Mouse (Mus musculus): Measurements from ENCODE around the gene Osbpl9.

Osbpl9 gene

DNA sequence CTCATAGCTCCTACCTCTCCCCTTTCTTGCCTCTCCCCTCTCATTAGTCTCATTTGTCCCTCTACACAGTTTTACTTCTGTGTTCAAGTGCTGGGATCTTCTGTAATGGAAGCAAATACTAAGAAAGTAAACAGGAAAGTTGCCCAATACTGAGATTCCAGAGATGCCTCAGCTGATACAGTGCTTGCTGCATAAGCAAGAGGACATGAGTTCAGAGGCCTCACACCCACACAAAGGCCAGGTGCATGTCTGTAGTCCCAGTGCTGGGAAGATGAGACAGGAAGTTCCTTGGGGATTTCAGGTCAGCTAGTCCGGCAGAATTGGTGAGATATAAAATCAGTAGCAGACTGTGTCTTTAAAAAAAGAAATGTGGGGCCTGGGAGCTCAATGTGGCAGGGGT lies 2.3 kb upstream of the Osbpl9 start:
- no peak for DNase-seq

DNA sequence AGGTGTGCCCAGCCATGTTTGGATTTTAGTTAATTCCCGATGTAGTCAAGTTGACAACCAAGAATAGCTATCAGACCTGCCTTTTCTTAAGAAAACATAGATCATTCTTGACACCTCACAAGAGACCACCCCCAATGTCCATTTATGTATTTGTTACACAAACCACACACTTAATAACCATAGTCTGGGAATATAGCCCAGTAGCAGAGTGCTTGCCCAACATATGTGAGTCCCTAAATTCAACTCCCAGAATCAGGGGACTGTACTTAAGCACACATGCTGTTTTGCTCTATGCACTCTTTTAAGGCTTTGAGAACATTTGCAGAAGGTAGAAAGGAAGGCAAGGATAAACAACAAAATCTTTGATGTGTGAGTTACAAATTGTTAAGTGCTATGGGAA lies 1.9 kb upstream of the Osbpl9 start:
- no peak for DNase-seq

- DNase-seq = no peak
Measured at GRCm38 (mm10) chr4:109199069-109199468, 3.0 kb downstream of the Osbpl9 start.

GRCm38 (mm10) chr4:109195900-109196629 lies 6.0 kb downstream of the Osbpl9 start:
- DNase-seq = no peak

DNA sequence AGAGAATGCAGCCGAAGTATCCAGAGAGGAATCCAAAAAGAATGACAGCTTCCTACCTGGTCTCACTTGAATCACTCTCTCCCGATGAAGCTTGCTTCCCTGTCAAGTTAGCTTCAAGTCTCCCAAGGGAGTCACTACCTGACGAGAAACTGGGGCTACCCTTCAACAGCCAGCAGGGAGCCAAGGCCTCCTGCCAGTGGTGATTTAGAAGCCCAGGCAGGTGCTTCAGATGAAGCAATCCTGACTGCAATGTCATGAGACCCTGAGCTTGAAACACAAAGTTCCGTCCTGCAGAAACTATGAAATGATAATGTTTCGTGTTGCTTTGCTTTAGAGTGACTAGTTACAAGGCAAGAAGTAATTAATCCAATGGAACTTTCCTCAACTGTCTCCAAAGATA lies 8.2 kb downstream of the Osbpl9 start:
- no peak for DNase-seq

GRCm38 (mm10) chr4:109191598-109191997 lies 10.5 kb downstream of the Osbpl9 start:
- no peak for DNase-seq

DNA sequence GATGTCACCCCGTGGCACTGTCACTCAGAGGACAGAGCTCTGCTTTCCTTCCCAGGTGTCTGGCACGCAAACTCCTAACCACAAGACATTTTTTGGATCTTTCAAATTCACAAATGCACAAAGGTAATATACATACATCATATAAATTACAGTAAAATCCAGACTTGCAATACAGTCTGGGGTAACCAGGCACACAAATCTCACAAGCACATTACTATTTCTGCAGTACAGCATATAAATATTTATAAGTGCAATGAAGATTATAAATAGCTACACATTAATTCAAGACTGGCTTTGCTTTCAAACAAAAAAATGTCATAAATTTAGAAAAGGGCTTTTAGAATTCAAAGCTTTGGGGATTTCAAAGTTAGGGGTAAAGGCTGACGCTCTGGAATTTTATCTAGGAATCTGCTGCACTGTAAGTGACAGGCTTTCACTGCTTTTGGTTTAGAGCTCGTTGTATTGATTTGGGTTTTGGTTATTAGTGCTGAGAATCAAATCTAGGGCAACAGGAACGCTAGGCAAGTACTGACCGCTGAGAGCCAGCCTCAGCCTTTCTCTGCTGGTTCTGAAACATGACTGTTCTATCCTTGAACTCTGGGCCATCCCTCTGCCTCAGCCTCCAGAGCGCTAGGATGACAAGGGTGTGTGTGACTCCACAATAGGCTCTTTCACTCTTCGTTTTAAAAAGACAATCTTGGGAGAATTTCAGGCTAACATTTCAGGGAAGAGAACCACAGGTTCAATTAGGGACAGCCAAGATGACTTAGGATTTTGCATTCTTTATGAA lies 16.3 kb downstream of the Osbpl9 start:
- no peak for DNase-seq

GRCm38 (mm10) chr4:109175677-109176076 lies 26.4 kb downstream of the Osbpl9 start:
- DNase-seq = no peak

- no peak for DNase-seq
Measured at GRCm38 (mm10) chr4:109173775-109174440, 28.2 kb downstream of the Osbpl9 start.

DNA sequence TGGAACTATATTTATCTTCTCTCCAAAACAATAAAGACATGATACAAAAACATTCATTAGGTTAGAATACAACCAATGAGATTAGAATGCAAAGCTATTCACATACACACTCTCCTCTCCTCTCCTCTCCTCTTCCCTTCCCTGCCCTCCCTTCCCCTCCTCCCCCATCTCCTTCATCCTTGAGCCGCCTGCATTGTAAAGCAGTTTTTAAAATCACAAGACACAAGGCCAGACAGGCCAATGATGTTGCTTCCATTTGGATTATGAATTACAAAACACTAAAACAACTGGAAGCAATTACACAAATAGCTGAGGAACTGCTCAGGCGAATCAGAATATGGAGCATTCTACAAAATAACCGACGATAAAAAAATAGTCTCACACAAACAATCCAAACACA lies 28.7 kb downstream of the Osbpl9 start:
- DNase-seq = no peak

- DNase-seq = peak; percentile 17 to 28
Measured at GRCm38 (mm10) chr4:109165521-109166173, 36.4 kb downstream of the Osbpl9 start.

GRCm38 (mm10) chr4:109156481-109157261 lies 45.4 kb downstream of the Osbpl9 start:
- no peak for DNase-seq

- DNase-seq = no peak
Measured at GRCm38 (mm10) chr4:109156073-109156472, 46.0 kb downstream of the Osbpl9 start.

DNA sequence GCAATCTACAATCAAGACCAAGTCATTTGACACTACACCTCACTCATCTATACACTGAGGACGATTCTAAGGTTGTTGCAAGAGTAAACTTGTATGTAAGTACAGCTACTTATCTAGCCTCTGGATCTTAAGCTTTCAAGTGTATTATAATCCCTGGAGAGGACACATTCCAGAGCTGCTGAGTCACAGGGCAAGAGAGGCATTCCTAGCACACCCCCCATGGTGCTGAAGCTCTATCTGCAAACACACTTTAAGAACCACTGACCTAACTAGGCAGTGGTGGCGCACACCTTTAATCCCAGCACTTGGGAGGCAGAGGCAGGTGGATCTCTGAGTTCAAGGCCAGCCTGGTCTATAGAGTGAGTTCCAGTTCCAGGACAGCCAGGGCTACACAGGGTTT lies 51.9 kb downstream of the Osbpl9 start:
- no peak for DNase-seq

GRCm38 (mm10) chr4:109149411-109149810 lies 52.7 kb downstream of the Osbpl9 start:
- DNase-seq = no peak

- DNase-seq = peak in 1 of 2 experiments; percentile 21
Measured at GRCm38 (mm10) chr4:109147278-109148038, 54.6 kb downstream of the Osbpl9 start.

GRCm38 (mm10) chr4:109143091-109143490 lies 59.0 kb downstream of the Osbpl9 start:
- no peak for DNase-seq

DNA sequence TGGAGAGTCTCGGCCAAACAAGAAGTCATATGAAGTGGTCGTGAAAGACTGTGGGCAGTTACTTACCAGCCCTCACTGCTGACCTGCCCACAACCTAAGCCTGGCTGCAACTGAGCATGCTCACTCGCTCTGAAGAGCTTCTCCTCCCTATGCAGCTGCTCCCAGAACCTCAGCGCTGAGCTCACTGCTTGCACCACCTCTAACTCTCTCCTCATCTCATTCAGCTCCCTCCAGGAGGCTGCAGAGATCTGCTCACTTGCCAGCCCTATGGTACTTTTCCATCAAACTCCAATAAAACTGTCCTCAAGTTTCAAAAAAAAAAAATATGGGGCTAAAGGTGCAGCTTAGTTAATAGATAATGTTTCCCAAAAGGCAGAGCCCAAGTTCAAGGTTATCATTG lies 63.5 kb downstream of the Osbpl9 start:
- no peak for DNase-seq

GRCm38 (mm10) chr4:109136475-109137125 lies 65.5 kb downstream of the Osbpl9 start:
- peak in 1 of 2 experiments; percentile 19 for DNase-seq

GRCm38 (mm10) chr4:109134955-109135354 lies 67.1 kb downstream of the Osbpl9 start:
- DNase-seq = no peak

Data from thymus, adult 18-20 months (tissue).